Mouse (Mus musculus) intestine, embryonic 16.5 days (tissue): Measurements from ENCODE around the gene Hip1. TPM values are rescaled to one million over a fixed set of nuclear protein-coding genes. Genes with fewer than 3 reads are reported as not detected.
A peak's percentile ranks its signal among the peaks of the same experiment; 100 is the strongest.

Experiments
- ATAC-seq: fragments of 200-750 bp; cut with Nextera tagmentation; 2 replicates; pipeline ENCODE4 v1.8.0; 2017; ENCODE audit warnings: moderate TSS enrichment, moderate library complexity
- H3K27ac ChIP-seq: fragments of 300-500 bp; sonication (generic); 2 replicates; pipeline ENCODE4 v1.5.1; 2014; ENCODE audit warnings: mild to moderate bottlenecking, low read length
- H3K27me3 ChIP-seq: fragments of 300-500 bp; sonication (generic); replicated peaks from 2 replicates; pipeline ENCODE4 v1.6.1; 2014; ENCODE audit warnings: low read length, control low read depth, mixed read lengths; ENCODE audit not compliant: control insufficient read depth, insufficient read depth
- H3K36me3 ChIP-seq: fragments of 300-500 bp; sonication (generic); 2 replicates; pipeline ENCODE4 v1.6.1; 2014; ENCODE audit warnings: low read length, control low read depth; ENCODE audit not compliant: control insufficient read depth, insufficient read depth
- H3K4me1 ChIP-seq: fragments of 300-500 bp; sonication (generic); 2 replicates; pipeline ENCODE4 v1.6.1; 2014; ENCODE audit warnings: low read length, control low read depth, mixed read lengths; ENCODE audit not compliant: control insufficient read depth, insufficient read depth
- H3K4me2 ChIP-seq: fragments of 300-500 bp; sonication (generic); 2 replicates; pipeline ENCODE4 v1.6.1; 2014; ENCODE audit warnings: low read depth, low read length, control low read depth
- H3K4me3 ChIP-seq: fragments of 300-500 bp; sonication (generic); 2 replicates; pipeline ENCODE4 v1.5.1; 2014; ENCODE audit warnings: mild to moderate bottlenecking, low read length
- H3K9ac ChIP-seq: fragments of 300-500 bp; sonication (generic); 2 replicates; pipeline ENCODE4 v1.6.1; 2014; ENCODE audit warnings: low read depth, low read length
- H3K9me3 ChIP-seq: fragments of 300-500 bp; sonication (generic); 2 replicates; pipeline ENCODE4 v1.6.1; 2016; ENCODE audit warnings: low read length, control low read depth; ENCODE audit not compliant: control insufficient read depth
- WGBS: fragments of 180-500 bp; shearing (Covaris S2); extraction: QIAGEN DNeasy Blood & Tissue Kit; methylation state at CpG from one replicate; pipeline ENCODE4 v1.1.7; 2014; 5-methylcytosine and 5-hydroxymethylcytosine counted together
- polyA plus RNA-seq: library from polyadenylated mRNA; unstranded; fragments of >200 nt; fragmentation: Nextera tagmentation; extraction: Ambion mirVana; gene quantifications from 2 replicates; pipeline ENCODE4 v1.2.1, GENCODE M21; 2015

Gene Hip1
- polyA plus RNA-seq, 1 experiment from 2014 or later: 15.0 TPM

- H3K27ac ChIP-seq: no peak overlapping the region
- H3K4me2 ChIP-seq: no peak overlapping the region
- H3K36me3 ChIP-seq: 0 out of 2 replicates have a peak, but pooled peaks cover 2% of the 10 kb centered on the region
- H3K4me1 ChIP-seq: no peaks in the 10 kb centered on the region
- no peak overlapping the region for H3K4me3 ChIP-seq
- no peaks in the 10 kb centered on the region for H3K9me3 ChIP-seq
- no peak for ATAC-seq
- no peak overlapping the region for H3K9ac ChIP-seq
- no peaks in the 10 kb centered on the region for H3K27me3 ChIP-seq
- WGBS: 60% methylated on average over 7 of the region's 7 CpGs
Observed at GRCm38 (mm10) chr5:135442430-135442829, 102.5 kb downstream of the Hip1 start.

- Histone ChIP-seq H3K27me3 (no peaks in the 10 kb centered on the region), H3K36me3 (peaks cover 15% of the 10 kb centered on the region), H3K9ac (no peak overlapping the region), H3K27ac (no peak overlapping the region), H3K4me1 (no peaks in the 10 kb centered on the region), H3K9me3 (peaks cover 4% of the 10 kb centered on the region), H3K4me3 (no peak overlapping the region), H3K4me2 (no peak overlapping the region)
- 96% methylated on average over 10 of the region's 10 CpGs for WGBS
- no peak for ATAC-seq
Observed at GRCm38 (mm10) chr5:135435039-135435438, 109.9 kb downstream of the Hip1 start.

- no peak overlapping the region for H3K4me3 ChIP-seq
- ATAC-seq: no peak
Observed at GRCm38 (mm10) chr5:135433861-135434260, 111.1 kb downstream of the Hip1 start.

GRCm38 (mm10) chr5:135431111-135431510, 113.8 kb downstream of the Hip1 start:
- H3K4me2 ChIP-seq: no peak overlapping the region
- H3K36me3 ChIP-seq: peaks cover 12% of the 10 kb centered on the region
- ATAC-seq: no peak
- H3K9me3 ChIP-seq: peaks cover 4% of the 10 kb centered on the region
- H3K9ac ChIP-seq: no peak overlapping the region
- H3K27ac ChIP-seq: no peak overlapping the region
- H3K27me3 ChIP-seq: no peaks in the 10 kb centered on the region
- WGBS: 87% methylated on average over 6 of the region's 6 CpGs
- no peaks in the 10 kb centered on the region for H3K4me1 ChIP-seq
- H3K4me3 ChIP-seq: no peak overlapping the region

More at GRCm38 (mm10) chr5:135433861-135434260, 111.1 kb downstream of the Hip1 start:
- WGBS: 94% methylated on average over 4 of the region's 4 CpGs
- Histone ChIP-seq H3K27me3 (no peaks in the 10 kb centered on the region), H3K4me1 (no peaks in the 10 kb centered on the region), H3K36me3 (peaks cover 14% of the 10 kb centered on the region), H3K4me2 (no peak overlapping the region), H3K9me3 (peaks cover 4% of the 10 kb centered on the region), H3K9ac (no peak overlapping the region), H3K27ac (no peak overlapping the region)

- Histone ChIP-seq H3K36me3 (0 out of 2 replicates have a peak, but pooled peaks cover 2% of the 10 kb centered on the region), H3K9me3 (no peaks in the 10 kb centered on the region), H3K4me3 (no peak overlapping the region), H3K4me2 (no peak overlapping the region), H3K27ac (no peak overlapping the region), H3K9ac (no peak overlapping the region), H3K4me1 (no peaks in the 10 kb centered on the region), H3K27me3 (no peaks in the 10 kb centered on the region)
- 75% methylated on average over 5 of the region's 5 CpGs for WGBS
- no peak for ATAC-seq
Observed at GRCm38 (mm10) chr5:135428786-135429185, 116.1 kb downstream of the Hip1 start.

- H3K4me1 ChIP-seq: no peaks in the 10 kb centered on the region
- WGBS: 92% methylated on average over 9 of the region's 9 CpGs
- H3K27me3 ChIP-seq: no peaks in the 10 kb centered on the region
- no peak overlapping the region for H3K4me3 ChIP-seq
- no peaks in the 10 kb centered on the region for H3K9me3 ChIP-seq
- no peak overlapping the region for H3K4me2 ChIP-seq
- ATAC-seq: no peak
- no peaks in the 10 kb centered on the region for H3K36me3 ChIP-seq
- H3K9ac ChIP-seq: no peak overlapping the region
- H3K27ac ChIP-seq: no peak overlapping the region
Observed at GRCm38 (mm10) chr5:135410266-135410665, 134.7 kb downstream of the Hip1 start.

GRCm38 (mm10) chr5:135408114-135408513, 136.8 kb downstream of the Hip1 start:
- no peak overlapping the region for H3K4me2 ChIP-seq
- H3K36me3 ChIP-seq: no peaks in the 10 kb centered on the region
- H3K4me3 ChIP-seq: no peak overlapping the region
- no peak overlapping the region for H3K9ac ChIP-seq
- H3K9me3 ChIP-seq: no peaks in the 10 kb centered on the region
- H3K27me3 ChIP-seq: no peaks in the 10 kb centered on the region
- no peak for ATAC-seq
- H3K27ac ChIP-seq: no peak overlapping the region
- WGBS: 87% methylated on average over 4 of the region's 4 CpGs
- 0 out of 2 replicates have a peak, but pooled peaks cover 2% of the 10 kb centered on the region for H3K4me1 ChIP-seq

GRCm38 (mm10) chr5:135405437-135405836, 139.5 kb downstream of the Hip1 start:
- 72% methylated on average over 9 of the region's 9 CpGs for WGBS
- peak; percentile 88 for ATAC-seq

GRCm38 (mm10) chr5:135404623-135405022, 140.3 kb downstream of the Hip1 start:
- 0 out of 2 replicates have a peak, but pooled peaks have one; percentile 21 for ATAC-seq
- H3K27ac ChIP-seq: no peak overlapping the region
- H3K4me3 ChIP-seq: no peak overlapping the region
- H3K4me1 ChIP-seq: 0 out of 2 replicates have a peak, but pooled peaks cover 2% of the 10 kb centered on the region
- WGBS: 37% methylated on average over 20 of the region's 20 CpGs
- no peak overlapping the region for H3K9ac ChIP-seq
- H3K9me3 ChIP-seq: no peaks in the 10 kb centered on the region
- no peak overlapping the region for H3K4me2 ChIP-seq
- H3K27me3 ChIP-seq: no peaks in the 10 kb centered on the region
- no peaks in the 10 kb centered on the region for H3K36me3 ChIP-seq

More at GRCm38 (mm10) chr5:135405437-135405836, 139.5 kb downstream of the Hip1 start:
- Histone ChIP-seq H3K4me3 (no peak overlapping the region), H3K4me1 (0 out of 2 replicates have a peak, but pooled peaks cover 2% of the 10 kb centered on the region), H3K27ac (peak overlapping the region; percentile 62; the same call in 1 of the 2 replicates), H3K27me3 (no peaks in the 10 kb centered on the region), H3K9ac (no peak overlapping the region), H3K9me3 (no peaks in the 10 kb centered on the region), H3K36me3 (no peaks in the 10 kb centered on the region), H3K4me2 (no peak overlapping the region)

GRCm38 (mm10) chr5:135400244-135400643, 144.7 kb downstream of the Hip1 start:
- Histone ChIP-seq H3K4me2 (no peak overlapping the region), H3K36me3 (no peaks in the 10 kb centered on the region), H3K4me3 (no peak overlapping the region), H3K9ac (no peak overlapping the region), H3K9me3 (no peaks in the 10 kb centered on the region), H3K27me3 (no peaks in the 10 kb centered on the region), H3K4me1 (0 out of 2 replicates have a peak, but pooled peaks cover 2% of the 10 kb centered on the region), H3K27ac (no peak overlapping the region)
- WGBS: 2% methylated on average over 2 of the region's 2 CpGs
- 0 out of 2 replicates have a peak, but pooled peaks have one; percentile 54 for ATAC-seq
